Mouse (Mus musculus): ENCODE data around the gene Plxnc1. TPM values are rescaled to one million over a fixed set of nuclear protein-coding genes. Genes with fewer than 3 reads are reported as not detected.

The Plxnc1 gene
- total RNA-seq, 2 experiments from 2014 or later = 48.8 to 50.3 TPM

DNA sequence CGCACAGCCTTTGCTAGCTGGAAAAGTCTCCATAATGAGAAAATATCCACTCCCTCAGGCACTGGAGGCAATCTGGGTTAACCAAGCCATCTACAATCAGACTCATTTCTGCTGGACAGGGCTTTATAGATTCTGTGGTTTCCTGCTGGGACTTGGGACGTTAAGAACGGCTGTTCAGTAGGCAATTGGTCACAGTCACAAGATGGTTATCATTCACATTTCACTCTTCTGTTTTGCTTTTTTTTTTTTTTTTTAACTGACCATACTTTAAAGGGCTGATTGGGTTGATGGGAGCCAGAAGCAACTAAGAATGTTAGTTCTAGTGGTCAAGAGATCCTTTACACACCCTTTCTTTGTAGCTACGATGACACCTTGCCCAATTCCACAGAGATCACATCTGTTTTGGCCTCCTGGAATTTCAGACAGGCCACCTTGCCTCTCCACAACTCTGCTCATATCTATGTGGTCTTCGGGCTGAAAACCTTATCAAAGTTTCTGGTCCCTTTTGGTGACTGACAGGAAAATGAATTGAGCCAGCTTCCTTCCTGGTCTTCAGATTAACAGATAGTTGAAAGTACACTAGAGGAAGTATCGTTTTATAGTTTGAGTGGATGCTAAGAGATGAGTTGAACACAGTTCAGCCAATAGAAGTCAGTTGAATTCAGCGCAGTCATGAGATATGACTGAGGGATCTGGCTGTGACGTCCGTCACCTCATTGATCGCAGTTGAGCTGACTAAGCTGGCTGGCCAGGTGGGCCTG, 3.5 kb upstream of the Plxnc1 start:
- no peak for DNase-seq (ENCODE audit: low spot score in 2 of 2)

DNA sequence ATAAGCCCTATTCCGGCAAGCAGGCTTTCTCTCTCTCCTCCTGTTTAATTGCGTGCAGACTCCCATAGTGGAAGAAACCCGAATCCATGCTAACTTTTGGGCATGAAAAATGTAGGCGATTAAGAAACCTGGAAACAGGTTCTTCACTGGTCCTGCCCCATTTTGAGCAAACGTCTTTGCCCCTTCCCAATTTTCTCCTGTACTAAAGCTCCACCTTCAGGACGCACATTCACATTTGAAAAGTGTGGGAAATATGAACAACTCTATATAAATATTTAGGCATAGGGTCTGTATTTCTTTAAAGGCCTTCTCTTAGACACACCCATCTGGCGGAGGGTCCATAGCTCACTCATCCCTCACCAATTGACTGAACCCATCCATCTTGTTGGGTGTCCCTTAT, 2.8 kb upstream of the Plxnc1 start:
- DNase-seq (ENCODE audit: low spot score in 2 of 2) = no peak

DNA sequence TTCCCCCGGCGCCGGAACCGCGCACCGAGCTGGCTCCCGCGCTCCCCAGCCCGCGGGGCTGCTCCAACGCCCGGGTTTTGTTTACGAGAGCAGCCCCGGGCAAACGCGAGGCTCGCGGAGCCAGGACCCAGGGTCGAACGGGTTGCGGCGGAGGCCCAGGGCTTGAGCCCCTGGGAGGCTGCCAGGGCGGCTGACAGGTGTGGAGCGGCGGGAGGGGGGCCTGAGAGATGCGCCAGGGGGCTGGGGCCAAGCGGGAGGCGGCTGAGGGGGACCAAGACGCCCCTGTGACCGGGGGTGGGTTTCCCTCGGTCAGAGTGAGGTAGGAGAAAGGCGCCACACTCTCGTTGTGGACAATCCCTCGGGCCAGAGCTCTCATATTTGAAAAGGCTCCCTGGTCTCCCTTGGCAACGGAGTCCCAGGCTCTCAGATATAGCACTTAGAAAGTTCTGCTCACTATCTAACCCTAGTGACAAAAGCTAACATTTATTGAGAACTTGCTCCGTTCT, 624 bp upstream of the Plxnc1 start:
- peak; percentile 42 to 66 for DNase-seq (ENCODE audit: low spot score in 2 of 2)

DNA sequence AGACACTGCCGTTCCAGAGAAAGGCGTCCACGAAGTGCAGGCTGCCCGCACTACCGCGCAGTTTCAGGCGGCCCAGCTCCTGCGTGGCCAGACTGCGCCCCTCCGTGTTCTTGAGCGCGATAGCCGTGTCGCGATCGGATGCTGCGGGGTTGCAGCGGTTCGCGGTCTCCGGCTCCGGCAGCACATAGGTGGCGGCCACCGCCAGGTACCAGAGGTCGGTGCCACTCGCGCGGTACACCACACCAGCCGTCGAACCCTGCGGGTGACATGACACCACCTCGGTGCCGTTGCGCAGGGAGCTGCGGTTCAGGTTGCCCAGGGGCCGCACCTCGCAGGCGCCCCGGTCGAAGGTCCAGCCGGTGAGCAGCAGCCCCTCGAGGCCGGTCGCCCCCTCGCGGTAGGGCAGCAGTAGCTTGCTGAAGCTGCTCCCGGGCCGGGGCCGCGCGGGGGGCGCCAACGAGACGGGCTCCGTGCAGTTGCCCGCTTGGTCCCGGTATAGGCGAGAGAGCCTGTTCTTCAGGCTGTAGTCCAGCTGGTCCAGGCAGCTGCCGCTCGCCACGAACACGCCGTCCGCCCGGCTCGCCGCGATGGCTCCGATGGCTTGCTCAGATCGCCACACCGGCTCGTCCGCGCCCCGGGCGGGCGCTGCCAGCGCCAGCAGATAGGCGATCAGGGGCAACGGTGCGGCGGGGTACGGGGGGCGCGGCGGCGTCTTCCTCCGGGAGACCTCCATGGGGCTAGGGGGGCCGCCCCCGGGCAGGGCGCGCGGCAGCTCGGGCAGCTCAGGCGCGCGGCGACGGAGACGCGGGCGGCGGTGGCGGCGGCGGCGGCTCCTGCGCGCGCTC, 567 bp downstream of the Plxnc1 start:
- DNase-seq (ENCODE audit: low spot score in 2 of 2) = peak; percentile 72 to 84

DNA sequence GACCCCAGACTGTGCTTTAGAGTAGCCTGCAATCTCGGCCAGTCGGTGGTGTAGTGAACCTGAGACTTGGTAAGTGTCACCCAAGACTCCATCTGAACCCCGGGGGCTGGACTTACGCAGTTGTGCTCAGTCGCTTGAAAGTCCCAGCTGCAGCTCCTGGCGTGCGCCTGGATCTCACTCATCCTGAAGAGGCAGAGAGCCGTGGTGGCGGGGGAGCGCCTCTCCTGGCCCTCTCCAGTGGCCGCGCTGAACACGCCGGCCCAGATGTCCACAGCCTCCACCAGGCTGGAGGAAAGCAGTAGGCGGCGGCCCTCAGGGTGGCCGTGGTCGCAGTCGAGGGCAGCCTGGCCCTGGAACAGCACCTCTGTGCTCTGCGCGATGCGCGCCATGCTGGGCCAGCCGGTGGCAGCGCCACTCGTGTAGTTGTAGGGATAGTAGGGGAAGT, 1.2 kb downstream of the Plxnc1 start:
- peak; percentile 58 to 68 for DNase-seq (ENCODE audit: low spot score in 2 of 2)

DNA sequence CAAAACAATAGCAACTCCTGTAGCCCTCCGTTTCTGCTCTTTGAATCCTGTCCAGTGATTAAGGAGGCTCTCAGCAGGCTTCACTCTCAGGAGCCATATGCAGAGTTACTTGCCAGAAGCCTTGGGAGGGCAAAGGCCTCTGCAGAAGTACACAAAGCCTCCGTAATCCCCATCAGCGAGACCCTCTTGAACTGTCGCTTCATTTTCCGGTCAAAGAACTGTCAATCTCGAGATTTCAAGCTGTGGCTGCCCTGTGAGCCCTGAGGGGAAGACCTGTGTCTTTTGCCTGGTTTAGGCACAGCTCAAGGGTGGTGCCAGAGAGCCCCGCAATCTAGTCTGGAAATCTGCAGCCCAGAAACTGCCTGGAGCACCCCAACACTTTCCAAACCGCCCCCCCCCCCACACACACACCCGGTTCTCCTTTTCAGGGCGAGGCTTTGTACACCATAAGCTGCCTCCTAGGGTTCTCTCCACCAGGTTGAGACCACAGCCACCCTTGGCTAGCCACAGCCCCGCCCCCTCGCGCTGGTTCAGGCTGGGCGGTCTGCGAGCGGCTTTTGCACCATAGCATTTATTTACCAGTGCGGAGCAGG, 2.1 kb downstream of the Plxnc1 start:
- no peak for DNase-seq (ENCODE audit: low spot score in 2 of 2)

DNA sequence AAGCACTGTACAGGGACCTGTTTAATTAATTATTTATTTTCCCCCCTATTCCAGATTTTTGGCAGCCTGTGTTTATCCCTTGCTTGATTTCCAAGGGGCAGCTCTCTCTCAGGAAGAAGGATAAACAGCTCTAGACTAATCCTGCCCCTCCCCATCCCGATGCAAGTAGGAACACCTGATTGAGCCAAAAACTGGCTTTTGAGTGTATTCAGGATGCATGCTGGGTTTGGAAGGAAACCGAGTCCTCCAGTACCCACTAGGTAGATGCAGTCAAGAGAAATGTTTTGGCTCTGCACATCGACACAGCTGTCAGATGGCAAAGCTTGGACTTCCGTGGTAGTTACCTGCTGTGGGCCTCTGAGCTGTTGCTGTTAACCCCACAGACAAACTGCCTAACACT, 3.1 kb downstream of the Plxnc1 start:
- DNase-seq (ENCODE audit: low spot score in 2 of 2) = no peak

DNA sequence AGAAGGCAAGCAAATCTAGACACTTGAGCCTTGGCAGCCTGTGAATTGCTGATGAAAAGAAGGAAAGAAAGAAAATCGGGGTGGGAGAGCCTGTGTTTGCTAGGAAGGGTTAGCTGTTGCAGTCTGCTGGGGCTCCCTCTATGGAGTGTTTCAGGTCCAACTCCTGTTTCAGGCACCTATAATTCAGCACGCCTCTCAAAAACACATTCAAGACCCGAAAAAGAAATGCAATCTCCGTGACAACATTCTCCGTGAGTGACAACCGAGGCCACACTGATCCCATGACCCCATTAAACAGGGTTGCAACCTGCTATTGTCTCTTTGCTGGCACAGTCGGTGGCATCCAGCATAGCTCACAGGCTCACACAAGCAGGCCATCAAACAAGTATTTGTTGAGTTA, 3.8 kb downstream of the Plxnc1 start:
- DNase-seq (ENCODE audit: low spot score in 2 of 2) = no peak

DNA sequence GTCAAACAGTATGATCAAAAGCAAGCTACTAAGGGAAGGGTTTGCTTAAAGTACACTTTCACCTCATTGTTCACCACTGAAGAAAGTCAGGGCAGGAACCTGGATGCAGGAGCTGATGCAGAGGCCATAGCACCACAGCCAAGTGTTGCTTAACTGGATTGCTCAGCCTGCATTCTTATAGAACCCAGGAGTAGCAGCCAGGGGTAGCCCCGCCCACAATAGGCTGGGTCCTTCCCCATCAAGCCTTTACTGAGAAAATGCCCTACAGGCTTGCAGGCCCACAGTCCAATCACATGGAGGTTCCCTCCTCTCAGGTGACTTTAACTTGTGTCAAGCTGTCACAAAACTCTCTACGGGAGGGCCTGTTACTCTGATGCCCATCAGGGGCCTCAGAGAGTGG, 4.6 kb downstream of the Plxnc1 start:
- DNase-seq (ENCODE audit: low spot score in 2 of 2) = no peak

DNA sequence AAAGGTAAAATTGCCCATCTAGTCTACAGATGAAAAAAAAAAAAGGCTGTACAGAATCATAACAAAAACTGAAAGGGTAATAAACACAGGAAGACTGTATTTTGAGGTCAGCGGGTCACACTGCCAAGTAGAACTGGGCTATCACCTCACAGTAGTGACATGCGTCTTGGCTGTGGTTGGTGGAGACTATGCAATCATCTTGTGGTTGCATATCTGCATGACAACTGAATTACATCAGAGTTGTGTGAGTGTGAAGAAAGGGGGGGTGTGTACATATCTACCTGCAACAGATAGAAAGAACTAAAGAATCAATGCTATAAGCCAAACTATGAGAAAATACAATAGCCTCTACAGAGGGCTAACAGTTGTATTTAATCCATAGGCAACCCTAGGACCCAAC, 5.7 kb downstream of the Plxnc1 start:
- DNase-seq (ENCODE audit: low spot score in 2 of 2) = no peak

DNA sequence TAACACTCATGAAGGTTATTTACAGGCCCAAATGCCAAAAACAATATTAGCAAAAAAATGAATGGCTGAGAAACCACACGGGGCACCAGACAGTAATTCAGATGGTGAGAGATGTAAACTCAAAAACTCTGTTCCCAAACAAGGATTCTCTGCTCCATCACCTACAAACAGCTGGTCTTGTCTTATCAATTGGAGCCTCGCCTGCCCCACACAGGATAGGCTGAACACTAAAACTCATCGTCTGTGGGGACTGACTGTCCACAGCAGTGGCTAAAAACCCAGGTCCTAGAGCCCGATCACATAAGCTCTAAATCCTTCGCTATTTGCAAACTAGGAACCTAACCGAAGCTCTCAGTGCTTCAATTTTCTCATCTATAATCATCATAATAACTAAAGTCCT, 6.3 kb downstream of the Plxnc1 start:
- no peak for DNase-seq (ENCODE audit: low spot score in 2 of 2)

DNA sequence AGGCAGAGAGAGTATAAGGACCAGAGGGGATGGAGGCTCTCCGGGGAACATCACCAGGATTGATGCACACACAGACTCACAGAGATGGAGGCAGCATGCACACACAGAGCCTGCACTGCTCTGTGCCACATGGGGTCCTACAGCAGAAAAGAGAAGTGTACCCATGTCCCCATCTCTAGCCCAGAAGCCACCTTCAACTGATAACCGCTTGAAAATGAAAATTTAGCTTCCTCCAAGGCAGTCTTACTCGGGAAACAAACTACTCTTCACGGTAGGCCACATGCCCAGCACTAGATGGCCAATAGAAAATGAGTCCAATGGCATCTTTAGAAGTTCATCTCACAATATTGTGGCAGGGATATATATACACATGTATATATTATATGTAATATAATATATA, 9.4 kb downstream of the Plxnc1 start:
- no peak for DNase-seq (ENCODE audit: low spot score in 2 of 2)

DNA sequence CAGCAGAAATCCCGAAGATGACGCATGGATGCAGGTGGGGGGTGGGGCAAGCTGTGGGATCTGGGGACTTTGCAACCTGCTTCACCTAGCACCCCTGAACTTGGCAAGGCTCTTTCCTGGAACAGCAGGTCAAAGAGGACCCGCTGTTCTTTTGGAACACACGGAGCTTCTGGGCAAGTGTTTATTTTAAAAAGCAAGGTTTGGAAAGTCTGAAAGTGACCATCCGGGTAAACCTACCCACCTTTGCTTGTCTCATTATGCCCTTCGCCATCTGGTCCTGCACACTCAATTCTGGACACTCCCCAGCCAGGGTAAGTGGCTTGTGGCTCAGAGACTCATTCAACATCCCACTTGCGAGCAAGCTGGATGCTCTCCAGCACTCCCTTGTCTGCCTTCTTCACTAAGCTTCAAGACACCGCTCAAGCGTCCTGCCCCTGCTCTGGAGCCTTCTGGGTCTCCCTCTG, 10.5 kb downstream of the Plxnc1 start:
- no peak for DNase-seq (ENCODE audit: low spot score in 2 of 2)

DNA sequence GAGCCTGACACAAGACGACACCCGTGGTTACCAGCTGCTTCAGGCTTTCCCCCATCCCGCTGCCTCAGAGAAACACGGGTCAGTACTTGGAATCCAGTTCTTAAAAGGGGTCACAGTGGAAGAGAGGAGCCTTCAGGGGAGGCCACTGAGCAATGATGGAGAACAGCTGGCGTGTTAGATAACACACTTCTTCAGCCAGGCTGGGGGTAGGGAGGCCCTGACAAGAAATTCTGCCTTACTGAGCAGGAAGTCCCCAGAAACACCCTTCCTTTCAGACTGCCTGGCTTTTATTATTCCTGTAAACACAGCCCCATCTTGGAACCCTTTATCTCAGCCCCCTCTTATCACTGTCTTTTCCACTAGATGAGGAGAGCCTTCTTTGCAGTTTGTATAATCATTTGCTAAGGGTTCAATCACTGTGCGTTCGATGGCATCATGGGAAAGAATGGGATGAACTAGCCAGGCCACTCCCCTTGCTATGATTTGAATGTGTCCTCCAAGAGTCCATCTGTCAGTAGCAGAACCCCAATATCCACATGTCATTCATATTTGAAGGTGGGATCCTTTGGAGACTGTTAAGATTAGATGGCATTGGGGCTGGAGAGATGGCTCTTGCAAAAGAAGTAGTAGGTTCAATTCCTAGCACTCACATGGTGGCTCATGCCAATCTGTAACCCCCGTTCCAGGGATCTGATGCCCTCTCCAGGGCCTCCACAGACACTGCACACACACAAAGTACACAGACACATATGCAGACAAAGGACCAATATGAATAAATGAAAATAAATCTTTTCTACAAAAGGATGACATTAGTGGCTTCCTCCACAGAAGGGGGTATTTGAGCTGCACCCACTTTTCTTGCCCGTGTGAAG, 12.4 kb downstream of the Plxnc1 start:
- no peak for DNase-seq (ENCODE audit: low spot score in 2 of 2)

DNA sequence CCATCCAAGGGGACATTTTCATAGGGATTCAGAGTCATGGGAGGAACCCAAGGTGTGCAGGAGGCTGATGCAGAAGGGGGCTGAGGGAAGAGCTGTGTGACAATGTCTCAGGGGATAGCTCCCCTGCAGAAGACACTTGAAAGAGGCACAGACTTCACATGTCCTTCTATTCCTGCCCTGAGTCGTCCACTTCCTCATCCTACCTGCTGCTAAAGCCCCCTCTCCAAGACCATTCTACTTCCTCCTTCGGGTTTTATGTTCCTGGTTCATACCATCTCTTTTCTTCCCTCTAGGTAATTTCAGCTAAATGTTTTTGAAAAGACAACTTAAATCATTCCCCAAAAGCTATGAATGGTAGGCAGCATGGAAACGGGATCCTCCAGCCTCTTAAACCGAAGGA, 16.5 kb downstream of the Plxnc1 start:
- no peak for DNase-seq (ENCODE audit: low spot score in 2 of 2)

DNA sequence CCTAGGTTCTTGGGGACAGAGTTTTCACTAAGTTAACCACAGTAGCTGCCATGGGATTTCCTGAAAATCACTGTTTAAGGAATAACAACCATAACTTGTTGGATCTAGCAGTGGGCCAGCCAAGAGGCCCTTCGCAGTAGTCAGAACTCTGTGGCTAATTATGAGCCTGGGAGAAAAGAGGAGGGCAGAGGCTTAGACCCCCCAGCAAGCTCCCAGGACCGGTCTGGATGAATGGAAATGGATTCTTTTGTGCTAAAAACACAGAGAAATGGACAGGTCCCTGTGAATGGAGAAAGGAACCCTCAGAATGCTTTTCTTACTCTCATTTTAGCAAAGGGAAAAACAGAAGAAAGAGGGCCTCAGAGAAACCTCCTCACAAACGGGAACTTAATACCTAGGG, 18.3 kb downstream of the Plxnc1 start:
- DNase-seq (ENCODE audit: low spot score in 2 of 2) = no peak

DNA sequence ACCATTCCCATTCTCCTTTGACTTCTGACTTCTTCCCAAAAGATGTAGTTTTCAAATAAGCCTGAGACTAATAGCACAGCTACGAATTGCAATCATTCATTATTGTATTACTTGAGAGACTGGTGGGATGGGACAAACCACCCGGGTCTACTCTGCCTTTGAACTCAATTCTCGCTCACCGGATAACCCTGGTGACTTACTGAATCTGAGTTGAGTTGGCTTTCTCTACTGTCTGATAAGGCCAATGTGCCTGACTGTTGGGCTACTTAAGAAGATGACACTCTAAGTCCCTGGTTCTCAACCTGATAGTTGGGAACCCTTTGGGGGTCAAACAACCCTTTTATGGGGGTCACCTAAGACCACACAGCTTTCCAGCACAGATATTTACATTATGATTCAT, 19.8 kb downstream of the Plxnc1 start:
- no peak for DNase-seq (ENCODE audit: low spot score in 2 of 2)

DNA sequence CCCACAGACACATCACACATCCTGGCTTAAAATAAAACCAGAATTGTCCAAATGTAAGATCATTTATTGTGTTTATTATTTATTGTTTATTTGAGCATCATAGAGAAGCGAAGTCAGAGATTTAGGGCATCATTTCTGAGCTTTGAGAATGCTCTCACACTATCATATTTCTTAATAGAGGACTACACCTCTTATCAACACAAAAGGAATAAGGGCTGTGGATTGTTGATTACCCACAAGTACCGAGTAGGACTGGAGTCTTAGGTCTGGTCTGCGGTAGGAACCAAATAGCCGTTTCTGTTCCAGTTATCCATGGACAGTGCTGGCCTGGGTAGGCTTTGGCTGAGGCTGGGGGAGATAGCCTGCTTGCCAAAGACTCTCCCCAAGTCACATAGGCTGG, 20.2 kb downstream of the Plxnc1 start:
- no peak for DNase-seq (ENCODE audit: low spot score in 2 of 2)

DNA sequence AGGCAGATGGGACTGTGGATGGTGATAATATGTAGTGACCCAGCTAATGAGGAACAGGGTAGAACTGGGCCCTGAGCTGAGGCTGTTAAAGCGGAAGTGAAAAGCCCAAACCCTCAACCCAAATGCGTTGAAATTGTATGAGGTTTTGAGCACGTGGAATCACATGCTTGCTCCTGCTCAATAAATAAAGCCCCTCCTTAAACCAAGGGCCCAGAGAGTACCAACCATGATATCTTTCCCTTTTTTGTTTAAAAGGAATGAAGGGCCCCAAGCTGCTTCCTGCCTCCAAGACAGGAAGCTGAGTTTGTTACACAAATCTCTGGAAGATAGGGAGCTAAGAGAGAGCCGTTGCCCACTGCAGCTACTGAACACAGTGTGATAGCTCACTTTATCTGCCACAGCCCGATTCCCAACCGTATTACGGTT, 21.3 kb downstream of the Plxnc1 start:
- no peak for DNase-seq (ENCODE audit: low spot score in 2 of 2)

DNA sequence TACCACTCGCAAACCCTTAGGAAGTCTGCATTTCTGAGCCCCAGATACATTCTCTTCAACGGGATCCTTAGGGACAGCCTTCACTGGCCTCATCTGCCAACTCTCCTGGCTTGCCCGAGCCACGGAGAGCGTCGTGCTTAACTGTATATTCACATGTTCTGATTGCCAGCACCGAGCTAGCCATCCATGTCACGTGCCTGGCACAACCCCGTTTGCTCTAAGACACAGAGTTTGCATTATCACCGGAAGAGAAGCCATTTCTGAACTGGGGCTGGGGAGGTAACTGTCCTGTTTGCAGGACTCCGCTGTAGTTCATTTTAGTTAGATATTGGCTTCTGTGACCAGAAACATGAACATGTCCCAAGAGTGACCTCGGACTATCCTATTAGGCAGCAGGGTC, 21.8 kb downstream of the Plxnc1 start:
- DNase-seq (ENCODE audit: low spot score in 2 of 2) = no peak

DNA sequence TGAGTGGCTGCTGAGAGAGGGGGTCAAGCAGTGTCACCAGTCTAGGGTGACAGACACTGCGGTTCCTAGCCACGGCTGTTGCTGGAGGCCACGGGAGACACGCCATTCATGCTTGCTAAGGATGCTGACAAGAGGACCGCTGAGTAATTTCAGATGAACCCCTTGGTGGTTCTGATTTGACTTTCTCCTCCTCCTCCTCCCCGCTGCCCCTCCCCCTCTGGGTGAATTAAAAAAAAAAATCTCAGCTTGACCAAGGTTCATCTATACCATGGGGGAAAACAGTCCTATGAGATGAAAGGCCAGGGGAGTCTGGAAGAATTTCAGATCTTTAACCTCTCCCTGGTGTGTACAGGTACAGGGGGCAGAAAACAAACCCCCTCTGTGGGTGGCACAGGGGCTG, 22.9 kb downstream of the Plxnc1 start:
- DNase-seq (ENCODE audit: low spot score in 2 of 2) = no peak
